Mouse (Mus musculus): Measurements from ENCODE around the gene Casp8. TPM values are rescaled to one million over a fixed set of nuclear protein-coding genes. Genes with fewer than 3 reads are reported as not detected.
"Not testable (repeated sequence)": the region's sequence is repeated elsewhere in the genome, so short reads cannot be mapped to it uniquely, and the experiment has no call there.

Gene Casp8
- total RNA-seq, 2 experiments from 2014 or later: 8.0 to 8.2 TPM

GRCm38 (mm10) chr1:58890697-58891290 lies 95.6 kb downstream of the Casp8 start:
- intact Hi-C loops (cut with DNase I); DNase-seq (ENCODE audit: low spot score): not testable (repeated sequence)

GRCm38 (mm10) chr1:58891481-58892170 lies 96.5 kb downstream of the Casp8 start:
- intact Hi-C loops (cut with DNase I); DNase-seq (ENCODE audit: low spot score): not testable (repeated sequence)

- intact Hi-C loops (cut with DNase I): not testable (repeated sequence)
These were observed 97.2 kb downstream of the Casp8 start for GRCm38 (mm10) chr1:58892386-58892785.

More at GRCm38 (mm10) chr1:58892386-58892785, 97.2 kb downstream of the Casp8 start:
- not testable (repeated sequence) for DNase-seq (ENCODE audit: low spot score)

Other genes with a start within 250 kb of the Casp8 start
- 10 to 100 TPM; 12.5 to 18.1 TPM for gene Fam126b, start 209.1 kb upstream of the Casp8 start, total RNA-seq (2021)
- gene Ndufb3, start 209.0 kb upstream of the Casp8 start, total RNA-seq (2021): 100 to 1,000 TPM; 283 to 313 TPM
- gene Als2cr12, start 99.4 kb upstream of the Casp8 start, total RNA-seq (2021): not detected
- gene Cflar, start 83.9 kb upstream of the Casp8 start, total RNA-seq (2021): 10 to 100 TPM; 52.1 to 59.3 TPM
- 100 to 1,000 TPM; 185 to 192 TPM for gene Trak2, start 178.1 kb downstream of the Casp8 start, total RNA-seq (2021)
- 10 to 100 TPM; 55.0 to 57.1 TPM for gene Stradb, start 178.1 kb downstream of the Casp8 start, total RNA-seq (2021)